Mouse (Mus musculus) right cerebral cortex, postnatal 10 days (tissue): ENCODE measurements around the gene Zfhx3.
A peak's percentile ranks its signal among the peaks of the same experiment; 100 is the strongest.

Source experiments
- DNase-seq, 2 experiments: peaks; one replicate each; pipeline ENCODE4 v3.0.0; 2021; ENCODE audit warnings: low spot score in 2 of 2

Gene Zfhx3

DNA sequence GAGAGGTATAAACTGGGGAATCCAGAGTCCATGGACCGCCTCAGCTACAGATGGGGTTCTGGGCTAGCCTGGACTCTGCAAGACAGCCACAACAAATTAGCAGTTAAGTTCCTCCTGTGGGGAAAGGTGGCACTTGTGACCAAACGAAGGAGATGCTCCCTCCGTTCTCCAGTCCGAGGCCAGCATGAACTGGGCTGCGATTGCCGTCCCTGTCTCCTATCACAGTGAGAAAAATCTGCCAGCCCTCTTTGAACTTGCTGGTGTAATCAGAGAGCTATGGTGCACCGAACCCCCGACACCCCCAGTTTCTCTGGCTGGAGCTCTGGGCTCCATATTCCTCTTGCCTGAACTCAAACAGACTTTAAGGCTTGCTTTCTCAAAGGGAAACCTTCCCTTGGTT is 945.4 kb downstream of the Zfhx3 start:
- no peak for DNase-seq

DNA sequence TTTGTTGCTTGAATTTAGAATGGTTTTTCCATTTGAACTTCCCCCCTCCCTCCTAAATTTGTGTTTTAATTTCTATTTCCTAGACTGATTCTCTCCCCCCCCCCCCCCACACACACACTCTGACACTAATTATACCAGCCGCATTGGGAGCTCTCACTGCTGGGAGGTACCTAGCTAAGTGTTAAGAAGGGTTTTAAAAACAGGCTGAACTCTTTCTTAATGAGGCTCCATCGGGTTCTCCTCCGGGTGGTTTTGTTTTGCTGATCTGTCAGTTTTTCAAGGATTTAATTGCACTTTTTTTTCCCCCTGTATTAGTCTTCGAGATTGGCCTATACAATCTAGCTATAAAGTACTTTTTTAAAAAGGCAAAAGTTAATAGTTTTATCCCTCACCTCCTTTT is 946.5 kb downstream of the Zfhx3 start:
- no peak for DNase-seq

DNA sequence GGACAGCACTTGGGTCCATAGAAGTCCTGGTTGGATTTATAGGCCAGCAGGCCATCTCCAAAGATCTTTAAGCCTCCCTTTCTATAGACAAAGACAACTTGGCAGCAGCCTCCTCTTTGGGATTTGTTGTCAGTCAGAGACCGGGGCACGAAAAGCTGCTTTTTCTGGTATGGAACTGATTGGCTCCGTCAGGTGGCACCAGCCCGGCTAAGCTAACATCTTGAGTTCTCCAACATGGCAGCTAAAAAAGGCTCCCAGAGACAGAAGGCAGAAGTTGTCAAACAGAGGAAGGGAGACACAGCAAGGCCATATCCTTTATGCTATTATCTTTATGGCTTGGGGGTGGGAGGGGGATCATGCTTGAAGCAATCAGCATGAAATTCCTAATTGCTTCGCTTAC is 947.0 kb downstream of the Zfhx3 start:
- DNase-seq = no peak

DNA sequence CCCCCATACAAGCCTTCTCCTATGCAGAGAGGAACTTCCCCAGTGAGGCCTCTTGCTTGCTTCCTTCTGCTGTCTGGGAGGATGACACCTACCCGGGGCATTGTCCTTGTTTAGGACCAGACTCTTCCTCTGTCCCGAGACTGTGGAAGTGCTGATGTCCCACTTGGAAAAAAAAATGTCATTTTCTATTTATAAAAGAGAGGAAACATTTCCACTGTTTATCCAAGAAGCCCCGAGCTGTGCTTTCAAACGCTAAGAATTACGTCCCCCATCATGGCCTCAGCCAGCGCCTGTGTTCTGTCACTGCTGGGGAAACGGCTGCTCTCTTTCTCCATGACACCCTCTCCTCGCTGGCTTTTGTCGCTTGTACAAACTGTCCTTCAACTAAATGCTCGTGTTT is 951.8 kb downstream of the Zfhx3 start:
- DNase-seq = no peak

DNA sequence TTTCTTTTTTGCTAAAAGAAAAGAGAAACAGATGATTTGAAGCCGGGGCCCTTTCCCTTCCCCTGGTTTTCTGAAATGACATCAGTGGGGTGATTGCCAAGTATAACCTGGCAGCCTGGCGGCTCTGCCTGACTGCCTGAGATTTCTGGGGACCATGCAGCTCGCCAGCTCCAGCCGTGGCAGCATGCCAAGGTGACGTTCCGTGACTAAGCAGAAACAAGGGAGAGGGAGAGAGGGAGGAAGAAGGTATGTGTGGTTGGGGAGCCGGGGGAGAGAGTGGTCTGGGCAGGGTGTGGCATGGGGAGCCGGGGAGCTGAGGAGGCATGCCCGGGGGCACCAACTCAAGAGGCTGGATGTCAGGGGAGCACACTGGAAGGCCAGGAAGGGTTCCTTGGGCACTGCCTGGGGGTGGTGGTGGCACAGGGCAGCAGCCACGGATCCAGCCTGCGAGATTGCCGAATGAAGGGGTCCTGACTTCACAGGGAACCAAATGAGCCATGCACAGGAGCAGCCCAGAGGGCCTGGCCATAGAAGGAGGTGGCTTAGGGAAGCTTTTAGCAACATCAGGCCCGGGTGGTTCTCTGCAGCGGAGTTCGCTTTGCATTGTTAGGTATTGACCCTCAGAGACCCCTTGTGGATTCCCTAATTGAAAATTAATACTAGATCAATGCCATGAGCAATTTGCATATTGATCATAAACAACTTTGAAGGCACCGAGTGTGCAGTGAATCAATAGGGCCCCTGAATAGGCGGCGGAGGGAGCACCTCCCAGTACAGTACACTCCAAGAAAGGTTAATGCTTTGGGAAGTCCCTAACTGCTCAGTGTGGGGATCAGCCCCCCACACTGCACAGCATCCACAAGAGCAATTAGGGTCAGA is 954.3 kb downstream of the Zfhx3 start:
- DNase-seq = peak; percentile 81 to 86

DNA sequence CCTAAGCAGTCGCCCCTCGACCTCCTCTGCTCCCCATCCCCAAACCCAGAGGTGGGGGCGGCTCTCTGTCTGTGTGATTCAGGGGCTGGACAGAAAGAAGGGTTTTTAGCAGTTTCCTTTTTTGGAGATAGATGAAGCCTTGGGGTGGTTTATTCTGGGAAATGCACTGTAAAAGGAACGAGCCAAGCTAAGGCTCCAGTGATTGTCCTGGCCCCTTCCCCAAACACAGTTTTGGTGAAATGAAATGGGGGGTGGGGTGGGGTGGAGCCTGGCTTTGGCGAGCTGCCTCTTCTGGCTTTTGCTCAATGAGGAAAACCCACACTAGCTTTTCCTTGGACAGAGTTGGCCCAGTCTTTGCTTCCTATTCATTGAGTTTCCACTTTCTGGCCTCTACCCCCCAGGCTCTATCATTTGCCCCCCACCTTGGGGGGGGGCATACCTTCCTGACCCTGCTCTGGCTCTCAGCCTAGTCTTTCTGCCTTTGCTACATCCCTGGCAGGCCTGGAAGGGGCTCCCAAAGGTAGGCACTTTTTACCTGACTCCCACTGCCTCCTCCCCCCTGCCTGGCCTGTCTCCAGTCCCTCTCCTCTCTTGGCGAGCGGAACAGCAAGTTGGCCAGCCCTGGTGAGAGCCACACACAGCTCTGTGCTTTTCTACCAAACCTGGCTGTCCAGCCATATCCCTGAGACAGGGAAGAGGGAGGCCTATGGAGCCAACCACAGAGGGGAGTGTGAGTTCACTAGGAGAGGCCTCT is 955.1 kb downstream of the Zfhx3 start:
- DNase-seq = no peak

DNA sequence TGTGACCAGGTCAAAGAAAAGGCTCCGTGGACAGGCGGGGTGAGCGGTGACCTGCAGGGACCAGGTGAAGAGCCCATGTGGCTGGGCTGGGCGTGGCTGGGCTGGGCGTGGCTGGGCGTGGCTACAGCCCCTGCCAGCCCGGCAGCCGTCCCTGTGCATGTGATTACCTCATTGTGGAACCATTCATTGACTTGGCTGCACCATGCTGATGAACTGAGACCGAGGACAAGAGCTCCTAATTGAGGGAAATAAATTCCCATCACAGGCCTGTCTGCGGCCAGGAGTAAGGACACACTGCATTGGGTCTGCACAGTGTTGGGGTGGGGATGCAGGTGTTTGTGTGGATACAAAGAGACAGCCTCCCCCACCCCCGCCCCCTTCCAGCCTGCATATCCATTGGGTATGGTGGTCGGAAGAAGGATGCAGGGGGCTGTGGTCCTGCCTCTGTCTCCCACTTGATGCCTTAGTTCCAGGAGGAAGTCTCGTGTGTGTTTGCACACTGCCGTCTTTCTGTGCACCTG is 956.9 kb downstream of the Zfhx3 start:
- no peak for DNase-seq

DNA sequence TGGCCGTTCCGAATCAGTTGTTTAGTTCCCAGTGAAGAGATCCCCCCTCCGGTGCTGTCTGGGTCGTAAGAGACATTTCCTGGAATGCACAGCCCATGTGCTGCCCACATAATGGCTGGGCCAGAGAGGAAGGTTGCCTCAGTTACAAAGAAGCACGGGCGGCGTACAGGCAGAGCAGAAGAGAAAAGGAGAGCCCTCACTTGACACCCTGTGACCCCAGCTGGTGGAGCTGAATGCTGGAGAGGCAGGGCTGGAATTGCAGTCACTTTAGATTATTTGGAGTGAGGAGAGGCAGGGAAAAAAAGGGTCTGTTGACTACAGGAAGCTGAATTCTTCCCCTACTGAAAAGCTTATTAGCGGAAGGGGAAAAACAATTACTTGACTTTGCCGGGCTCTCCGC is 958.1 kb downstream of the Zfhx3 start:
- DNase-seq = no peak

DNA sequence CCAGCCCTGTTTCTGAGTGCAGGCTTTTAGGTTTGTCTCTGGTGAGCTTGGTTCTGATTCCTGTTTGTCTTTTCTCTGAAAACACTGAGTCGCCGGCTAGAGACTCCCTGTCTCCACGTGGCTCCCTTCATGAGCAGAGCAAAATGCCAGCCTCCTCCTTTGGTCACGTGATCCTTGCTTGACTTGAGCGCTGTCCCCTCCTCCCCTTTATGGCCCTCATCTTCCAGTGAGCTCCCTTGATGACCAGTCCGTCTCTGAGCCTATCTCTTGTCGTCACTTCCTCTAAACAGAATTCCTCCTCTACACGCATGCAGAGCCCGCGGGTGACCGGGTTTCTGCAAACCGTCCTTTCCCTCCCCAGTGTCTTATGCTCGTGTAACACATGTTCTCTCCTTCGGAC is 958.8 kb downstream of the Zfhx3 start:
- no peak for DNase-seq

DNA sequence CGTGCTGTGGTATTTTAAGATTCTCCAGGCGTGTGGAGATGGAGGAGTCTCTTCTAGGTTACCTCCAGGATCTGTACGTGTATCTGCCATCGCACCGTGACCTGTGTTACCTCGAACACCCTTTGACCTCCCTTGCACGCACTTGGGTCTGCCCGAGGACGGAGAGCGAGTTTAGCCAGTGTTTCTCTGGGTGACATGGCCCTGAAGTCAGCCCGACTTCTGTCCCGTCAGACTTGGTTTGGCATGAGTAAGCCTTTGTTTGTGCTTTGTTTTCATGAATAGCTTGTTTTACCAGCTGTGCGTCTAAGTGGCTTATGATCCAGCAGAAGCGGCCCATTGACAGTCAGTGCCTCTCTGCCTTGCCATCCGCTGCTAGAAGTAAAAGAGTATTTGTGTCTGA is 961.1 kb downstream of the Zfhx3 start:
- DNase-seq = no peak

DNA sequence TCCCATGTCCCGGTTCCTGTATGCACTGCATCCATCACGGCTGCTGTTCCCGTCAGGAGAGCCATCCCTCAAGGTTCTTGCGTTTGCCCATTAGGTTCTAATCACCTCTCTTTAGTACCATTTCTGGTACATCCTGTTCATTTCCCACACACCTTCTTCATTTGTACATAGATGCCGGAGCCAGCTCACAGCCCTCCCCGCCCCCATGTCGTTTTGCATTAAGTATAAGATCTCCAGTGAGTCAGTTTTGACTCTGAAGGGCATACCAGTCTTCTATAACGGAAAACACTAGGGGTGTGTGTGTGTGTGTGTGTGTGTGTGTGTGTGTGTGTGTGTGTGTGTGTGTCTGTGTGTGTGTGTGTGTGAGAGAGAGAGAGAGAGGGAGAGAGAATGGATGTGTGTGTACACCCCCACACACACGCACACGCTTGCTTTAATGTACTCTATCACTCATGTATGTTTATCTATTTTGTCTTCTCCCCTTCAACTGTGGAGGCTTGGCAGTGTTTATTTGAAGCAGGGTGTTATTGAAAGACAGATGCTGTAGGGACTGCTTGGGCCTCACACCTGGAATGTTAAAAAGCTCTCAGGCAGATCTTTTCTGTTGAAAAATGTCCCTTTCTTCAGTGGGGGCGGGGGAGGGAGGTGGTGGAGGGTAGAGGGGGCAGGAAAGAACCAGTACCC is 962.0 kb downstream of the Zfhx3 start:
- DNase-seq = no peak

DNA sequence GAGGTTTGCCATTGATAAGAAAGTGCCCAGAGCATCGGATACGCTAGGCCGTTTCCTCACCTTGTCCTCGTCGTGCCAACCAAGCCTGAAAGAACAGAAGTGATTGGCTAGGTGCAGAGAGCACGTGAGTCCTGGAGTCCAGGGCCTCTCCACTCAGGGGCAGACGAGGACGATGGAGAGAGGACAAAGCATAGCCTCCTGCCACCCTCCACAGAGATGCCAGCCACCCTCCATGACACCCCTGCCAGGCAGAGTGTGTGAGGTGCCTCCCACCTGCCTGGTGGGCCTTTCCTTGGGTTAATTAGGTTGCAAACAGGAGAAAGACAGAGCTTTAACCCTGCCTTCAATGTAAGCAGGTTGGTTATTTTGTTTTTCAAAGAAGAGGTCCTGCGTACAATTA is 965.6 kb downstream of the Zfhx3 start:
- no peak for DNase-seq

DNA sequence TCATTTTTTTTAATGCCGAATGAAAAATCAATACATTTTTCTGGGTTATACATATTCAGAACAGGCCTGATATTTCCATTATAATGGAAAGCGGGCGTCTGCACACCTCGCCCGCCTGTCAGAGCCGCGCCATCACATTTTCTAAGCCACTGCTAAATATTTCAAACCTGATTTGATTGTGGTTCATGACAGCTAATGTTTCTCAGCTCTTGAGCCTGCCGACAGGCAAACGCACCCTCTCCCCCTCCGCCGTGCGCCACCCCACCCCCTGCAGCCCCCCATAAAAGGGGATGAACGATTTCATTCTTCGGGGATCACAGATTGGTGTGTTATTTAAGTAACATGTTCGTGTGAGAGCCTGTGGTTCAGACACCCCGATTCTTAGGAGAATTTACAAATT is 966.1 kb downstream of the Zfhx3 start:
- no peak for DNase-seq

DNA sequence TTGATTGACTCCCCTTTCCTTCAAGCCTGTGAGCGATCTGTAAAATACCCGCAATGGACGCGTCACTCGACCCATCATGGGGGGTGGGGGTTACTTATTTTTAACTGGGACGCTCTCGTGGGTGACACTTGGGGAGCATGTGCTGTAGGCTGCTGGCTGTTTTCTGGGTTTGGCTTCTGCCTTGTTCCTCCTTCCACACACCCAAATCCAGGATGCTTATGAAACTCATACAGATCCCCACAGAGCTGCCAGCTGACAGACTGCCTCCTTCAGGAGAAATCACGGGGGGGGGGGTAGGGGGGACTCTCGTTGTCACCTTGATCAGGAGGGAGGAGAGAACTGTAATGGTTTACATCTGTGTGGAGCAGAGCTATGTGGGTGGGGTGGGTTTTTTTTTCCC is 966.6 kb downstream of the Zfhx3 start:
- no peak for DNase-seq

DNA sequence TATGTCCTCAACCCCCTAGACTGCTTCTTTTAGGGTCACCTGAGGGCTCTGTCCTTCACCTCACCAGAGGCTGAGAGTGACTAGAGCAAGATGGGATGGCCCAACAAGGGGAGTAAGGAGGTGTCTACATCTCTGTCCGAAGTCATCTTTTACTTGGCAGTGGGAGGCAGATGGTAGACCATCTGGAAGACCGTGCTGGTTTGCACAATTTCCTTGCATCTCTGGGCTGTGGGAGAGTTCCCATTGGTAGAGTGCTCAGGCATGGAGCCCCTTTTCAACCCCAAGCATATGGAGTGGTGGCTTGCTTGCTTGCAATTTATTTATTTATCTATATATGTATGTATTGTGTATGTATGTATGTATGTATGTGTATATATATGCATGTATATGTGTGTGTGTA is 967.0 kb downstream of the Zfhx3 start:
- DNase-seq = peak in 1 of 2 experiments; percentile 60

DNA sequence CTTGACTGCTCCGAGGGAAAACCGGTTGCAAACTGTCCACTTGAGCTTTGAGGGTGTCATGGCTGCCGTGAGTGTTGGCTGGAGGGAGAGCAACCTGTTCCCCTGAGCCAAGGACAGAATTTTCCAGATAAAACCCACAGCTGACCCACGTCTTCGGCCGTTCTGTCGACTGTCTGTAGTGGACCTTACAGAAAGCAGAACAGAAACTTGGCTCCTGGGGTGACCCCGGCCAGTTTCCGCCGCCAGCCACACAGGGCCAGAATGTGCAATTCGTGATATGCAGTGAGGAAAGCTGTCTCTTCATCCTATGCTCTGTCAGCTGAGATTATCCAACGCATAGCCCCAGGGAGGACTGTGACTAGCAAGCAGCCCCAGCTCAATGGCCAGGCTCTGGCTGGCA is 968.4 kb downstream of the Zfhx3 start:
- peak; percentile 50 to 62 for DNase-seq

DNA sequence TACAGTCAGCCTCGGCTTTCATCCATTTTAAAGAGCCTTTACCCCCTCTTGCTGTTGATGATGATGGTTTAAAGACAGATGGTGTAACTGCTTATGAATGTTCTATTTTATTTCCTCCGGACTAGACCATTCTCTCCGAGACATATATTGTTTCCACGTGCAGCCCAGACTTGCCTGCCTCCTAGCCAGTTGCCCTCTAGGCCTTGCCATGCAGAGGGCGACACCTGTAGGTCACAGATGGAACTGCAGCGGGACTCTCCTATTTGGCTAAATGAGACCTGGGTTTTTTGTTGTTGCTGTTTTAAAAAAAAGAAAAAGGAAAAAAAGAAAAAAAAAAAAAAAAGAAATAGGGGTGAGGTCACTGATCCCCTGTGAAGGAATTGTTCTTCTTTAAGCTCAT is 969.1 kb downstream of the Zfhx3 start:
- DNase-seq = peak; percentile 84 to 91

DNA sequence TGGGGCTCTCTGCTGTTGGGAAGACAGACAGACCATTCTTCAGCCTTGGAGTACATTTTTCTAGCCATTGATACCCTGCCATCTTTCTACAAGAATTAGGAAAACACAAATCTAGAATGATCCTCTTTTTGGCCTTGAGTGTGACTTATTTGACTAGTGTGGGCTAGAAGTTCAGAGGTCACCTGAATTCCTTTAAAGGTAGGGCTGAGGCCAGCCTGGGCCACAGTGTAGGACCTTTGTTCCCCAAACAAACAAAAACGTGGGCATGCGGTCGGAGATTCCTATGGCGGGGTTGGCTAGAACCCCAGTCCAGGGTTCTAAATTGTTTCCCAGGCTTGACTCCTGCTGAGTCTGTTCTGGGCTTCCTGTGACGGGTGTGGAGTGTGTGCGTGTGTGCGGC is 970.6 kb downstream of the Zfhx3 start:
- no peak for DNase-seq

DNA sequence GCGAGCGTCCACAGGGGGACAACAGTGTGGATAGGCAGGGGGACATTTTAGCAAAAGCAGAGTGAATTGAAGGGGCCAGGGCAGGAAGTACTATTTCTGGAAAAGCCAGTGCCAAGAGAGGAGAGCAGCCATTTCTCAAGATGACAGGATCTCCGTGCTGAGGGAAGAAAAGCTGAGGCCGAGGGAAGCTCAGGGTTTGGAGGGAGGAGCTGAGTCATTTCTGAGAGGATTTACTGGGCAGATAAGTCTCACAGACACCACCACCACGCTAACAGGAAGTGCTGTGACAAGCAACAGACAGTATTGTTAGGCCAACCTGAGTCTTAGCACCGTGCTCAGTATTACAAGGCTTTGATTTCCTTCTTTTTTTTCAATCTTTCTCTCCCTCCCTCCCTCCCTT is 973.0 kb downstream of the Zfhx3 start:
- no peak for DNase-seq

DNA sequence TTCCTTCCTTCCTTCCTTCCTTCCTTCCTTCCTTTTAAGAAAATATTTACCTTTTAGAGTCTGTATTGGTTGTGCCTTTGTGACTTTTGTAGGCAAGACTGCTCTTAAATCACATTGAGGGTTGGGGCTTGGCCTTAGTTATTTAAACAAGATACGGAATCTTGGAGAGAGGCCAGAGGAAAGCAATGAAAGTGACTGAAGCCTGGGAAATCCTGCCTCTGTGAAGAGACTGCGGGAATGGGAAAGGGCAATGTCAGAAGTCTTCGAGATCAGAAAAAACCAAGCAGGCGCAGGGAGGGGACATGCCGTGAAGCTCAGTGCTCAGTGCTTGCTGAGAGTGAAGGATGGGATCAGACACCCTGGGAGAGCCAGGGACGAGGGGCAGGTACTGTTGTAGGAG is 973.4 kb downstream of the Zfhx3 start:
- no peak for DNase-seq

DNA sequence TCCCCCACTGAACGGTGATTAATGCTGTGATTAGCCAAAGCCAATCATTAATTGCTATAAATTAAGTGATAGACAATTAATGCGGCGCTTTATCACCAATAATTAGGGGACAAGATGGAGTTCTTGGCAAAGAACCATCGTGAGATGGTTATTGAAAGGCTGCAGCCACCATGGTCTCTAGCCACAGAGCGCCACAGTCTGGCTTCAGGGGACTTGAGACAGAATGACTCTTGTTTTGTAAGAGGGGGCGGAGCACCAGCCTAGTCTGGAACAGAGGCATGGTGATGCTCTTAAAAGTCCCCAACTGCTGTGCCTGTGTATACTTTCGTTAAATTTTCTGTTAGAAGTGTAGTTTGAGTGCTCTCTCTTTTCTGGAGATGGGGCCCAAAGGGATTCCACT is 977.7 kb downstream of the Zfhx3 start:
- no peak for DNase-seq

DNA sequence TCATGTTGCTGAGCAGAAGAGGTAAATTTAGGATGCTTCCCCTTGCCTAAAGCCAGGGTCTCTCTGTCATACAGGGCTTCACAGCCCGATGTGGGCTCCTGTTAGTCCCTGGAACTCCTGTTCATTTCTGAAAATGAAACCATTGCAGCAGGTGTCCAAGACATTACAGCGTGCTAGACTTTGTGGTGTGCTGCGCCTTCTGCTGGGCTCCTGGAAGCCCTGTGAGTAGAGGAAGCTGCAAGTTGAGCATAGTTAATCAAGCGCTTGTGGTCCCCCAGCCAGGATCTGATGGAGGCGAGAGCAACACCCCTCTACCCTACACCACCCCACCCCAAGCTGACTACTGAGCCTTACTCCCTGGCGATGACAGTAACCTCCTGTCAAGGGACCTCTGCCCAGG is 980.7 kb downstream of the Zfhx3 start:
- DNase-seq = no peak
